Mouse (Mus musculus) layer of hippocampus, adult 2 months (tissue): ENCODE data around the gene Elmsan1. TPM values are rescaled to one million over a fixed set of nuclear protein-coding genes. Genes with fewer than 3 reads are reported as not detected.
A peak's percentile ranks its signal among the peaks of the same experiment; 100 is the strongest.

Source experiments
- DNase-seq, 2 experiments: peaks; one replicate each; pipeline ENCODE4 v3.0.0; 2022; ENCODE audit warnings: low spot score in 2 of 2
- H3K27ac ChIP-seq: fragments of 200-600 bp; 2 replicates; pipeline ENCODE4 v1.8.1; 2022
- H3K4me3 ChIP-seq: fragments of 200-600 bp; 2 replicates; pipeline ENCODE4 v1.8.1; 2022; ENCODE audit warnings: mild to moderate bottlenecking
- CTCF ChIP-seq: fragments of 200-600 bp; conservative IDR thresholded peaks from 2 replicates; pipeline ENCODE4 v1.8.1; 2022; ENCODE audit warnings: antibody characterized with exemption, mild to moderate bottlenecking, moderate library complexity
- total RNA-seq, 2 experiments: library from RNA; stranded (reverse); gene quantifications; 2 replicates each; pipeline ENCODE4 v1.2.3; 2021

Elmsan1 gene
- total RNA-seq, 2 experiments from 2014 or later: 24.6 to 27.2 TPM

GRCm38 (mm10) chr12:84140135-84140534 is 78.5 kb downstream of the Elmsan1 start:
- no peak overlapping the region for H3K27ac ChIP-seq
- no peak for DNase-seq
- TF ChIP-seq CTCF: no peak
- no peak overlapping the region for H3K4me3 ChIP-seq

GRCm38 (mm10) chr12:84137131-84137530 is 81.5 kb downstream of the Elmsan1 start:
- TF ChIP-seq CTCF: no peak
- H3K4me3 ChIP-seq: no peak overlapping the region
- no peak overlapping the region for H3K27ac ChIP-seq
- DNase-seq: no peak

- H3K4me3 ChIP-seq: no peak overlapping the region
- TF ChIP-seq CTCF: peak; percentile 76
- H3K27ac ChIP-seq: no peak overlapping the region
- no peak for DNase-seq
These were observed 86.4 kb downstream of the Elmsan1 start for GRCm38 (mm10) chr12:84132265-84132664.

- H3K4me3 ChIP-seq: no peak overlapping the region
- no peak overlapping the region for H3K27ac ChIP-seq
- no peak for DNase-seq
- TF ChIP-seq CTCF: no peak
These were observed 88.8 kb downstream of the Elmsan1 start for GRCm38 (mm10) chr12:84129931-84130330.

GRCm38 (mm10) chr12:84128576-84128975 is 90.1 kb downstream of the Elmsan1 start:
- no peak for TF ChIP-seq CTCF
- no peak overlapping the region for H3K27ac ChIP-seq

GRCm38 (mm10) chr12:84126899-84127298 is 91.8 kb downstream of the Elmsan1 start:
- DNase-seq: no peak
- Histone ChIP-seq H3K27ac (no peak overlapping the region), H3K4me3 (no peak overlapping the region)
- TF ChIP-seq CTCF: no peak

More at GRCm38 (mm10) chr12:84128576-84128975, 90.1 kb downstream of the Elmsan1 start:
- no peak for DNase-seq
- no peak overlapping the region for H3K4me3 ChIP-seq

GRCm38 (mm10) chr12:84125892-84126291 is 92.8 kb downstream of the Elmsan1 start:
- no peak overlapping the region for H3K4me3 ChIP-seq
- no peak overlapping the region for H3K27ac ChIP-seq
- TF ChIP-seq CTCF: no peak
- DNase-seq: no peak

GRCm38 (mm10) chr12:84119584-84119983 is 99.1 kb downstream of the Elmsan1 start:
- no peak for TF ChIP-seq CTCF
- Histone ChIP-seq H3K27ac (no peak overlapping the region), H3K4me3 (no peak overlapping the region)
- no peak for DNase-seq

GRCm38 (mm10) chr12:84114153-84114994 is 104.3 kb downstream of the Elmsan1 start, which contains the start of gene Dnal1:
Gene Dnal1, plus strand, starts transcription at chr12:84114366.
- Histone ChIP-seq H3K4me3 (peak within 1 kb of the TSS; percentile 82), H3K27ac (peak within 1 kb of the TSS; percentile 87)
- peak; percentile 43 for TF ChIP-seq CTCF
- DNase-seq: peak; percentile 90

GRCm38 (mm10) chr12:84113676-84114075 is 105.0 kb downstream of the Elmsan1 start:
- DNase-seq: no peak
- peak overlapping the region; percentile 82 for H3K4me3 ChIP-seq

GRCm38 (mm10) chr12:84110814-84111213 is 107.9 kb downstream of the Elmsan1 start:
- TF ChIP-seq CTCF: no peak
- Histone ChIP-seq H3K27ac (no peak overlapping the region), H3K4me3 (no peak overlapping the region)
- DNase-seq: no peak

More at GRCm38 (mm10) chr12:84113676-84114075, 105.0 kb downstream of the Elmsan1 start:
- no peak for TF ChIP-seq CTCF
- H3K27ac ChIP-seq: peak overlapping the region; percentile 49

- no peak for DNase-seq
- no peak overlapping the region for H3K4me3 ChIP-seq
- H3K27ac ChIP-seq: no peak overlapping the region
- TF ChIP-seq CTCF: peak; percentile 55
These were observed 108.8 kb downstream of the Elmsan1 start for GRCm38 (mm10) chr12:84109924-84110323.

- H3K27ac ChIP-seq: no peak overlapping the region
- no peak for DNase-seq
- TF ChIP-seq CTCF: no peak
- H3K4me3 ChIP-seq: no peak overlapping the region
These were observed 111.0 kb downstream of the Elmsan1 start for GRCm38 (mm10) chr12:84107692-84108091.

GRCm38 (mm10) chr12:84107012-84107411 is 111.7 kb downstream of the Elmsan1 start:
- no peak overlapping the region for H3K4me3 ChIP-seq
- TF ChIP-seq CTCF: no peak
- no peak for DNase-seq
- no peak overlapping the region for H3K27ac ChIP-seq
